Mouse (Mus musculus): Measurements from ENCODE around the gene Isca2. TPM values are rescaled to one million over a fixed set of nuclear protein-coding genes. Genes with fewer than 3 reads are reported as not detected.

Gene Isca2
- polyA plus RNA-seq, 1 experiment: 19.9 TPM

DNA sequence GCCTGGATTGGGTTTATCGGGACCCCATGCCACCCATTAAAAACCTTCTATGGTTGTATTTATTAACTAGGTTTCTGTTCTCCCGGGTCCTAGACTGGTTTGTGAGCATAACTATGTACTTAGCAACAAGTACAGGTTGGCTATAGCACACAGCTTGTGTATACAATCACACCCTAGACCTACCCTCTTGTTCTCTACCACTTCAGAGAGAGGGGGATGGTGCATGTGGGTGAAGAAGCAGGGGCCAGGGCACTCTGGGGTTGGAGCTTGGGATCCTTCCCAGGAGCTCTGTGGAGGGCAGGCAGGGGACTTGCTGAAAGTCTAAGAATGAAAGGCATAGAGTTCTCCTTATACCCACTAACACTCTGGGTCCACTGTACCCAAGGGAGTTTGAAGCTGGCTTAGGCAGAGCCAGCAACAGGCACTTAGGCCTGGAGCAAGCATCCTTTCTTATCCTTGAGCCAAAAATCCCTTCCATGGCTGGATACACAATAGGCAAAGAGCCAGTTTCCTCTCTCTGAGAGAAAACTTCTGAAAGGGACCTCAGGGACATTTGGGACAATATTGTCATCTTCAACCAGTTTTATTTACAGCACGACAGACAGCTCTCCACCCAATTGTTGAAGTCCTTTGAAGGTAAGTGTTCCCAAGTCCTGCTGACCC is 41.7 kb downstream of the Isca2 start:
- no peak overlapping the region for H3K27ac ChIP-seq (ENCODE audit: insufficient read depth, low read depth, low read length)

DNA sequence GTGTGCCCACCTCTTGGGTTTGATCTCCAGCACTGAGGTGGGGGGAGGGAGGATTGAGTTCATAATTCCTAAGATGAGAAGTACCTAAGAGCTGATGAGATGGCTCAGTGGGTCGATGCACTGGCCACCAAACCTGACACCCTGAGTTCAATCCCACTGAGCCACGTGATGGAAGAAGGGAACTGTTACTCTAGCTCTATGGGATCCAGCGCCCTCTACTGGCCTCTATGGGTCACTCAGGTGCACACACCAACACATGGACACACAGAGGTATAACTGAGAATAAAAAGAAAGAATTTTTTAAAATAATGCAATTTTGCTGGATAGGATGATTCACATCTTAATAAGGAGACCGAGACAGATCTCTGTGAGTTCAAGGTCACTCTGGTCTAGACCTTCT is 45.4 kb downstream of the Isca2 start:
- Histone ChIP-seq H3K36me3 (ENCODE audit: control insufficient read depth, insufficient read depth, low read length) (no peaks in the 10 kb centered on the region), H3K27ac (ENCODE audit: insufficient read depth, low read depth, low read length) (no peak overlapping the region), H3K27me3 (ENCODE audit: control insufficient read depth, insufficient read depth, low read length) (no peaks in the 10 kb centered on the region), H3K4me3 (ENCODE audit: low read depth, low read length) (no peak overlapping the region), H3K4me1 (ENCODE audit: control insufficient read depth, insufficient read depth, insufficient read length, low read length) (no peaks in the 10 kb centered on the region)
- WGBS: 69% methylated on average over 4 of the region's 4 CpGs
- TF ChIP-seq CTCF (IDR thresholded peaks at IDR 0.05; ENCODE audit: extremely low read depth, insufficient read length, insufficient replicate concordance, low read depth, low read length) (peak; percentile 28; the same call in 1 of the 2 replicates), POLR2A (IDR thresholded peaks at IDR 0.05; ENCODE audit: low read depth, low read length) (no peak)

More for the DNA sequence above, 41.7 kb downstream of the Isca2 start:
- H3K4me3 ChIP-seq (ENCODE audit: low read depth, low read length): no peak overlapping the region
- H3K36me3 ChIP-seq (ENCODE audit: control insufficient read depth, insufficient read depth, low read length): no peaks in the 10 kb centered on the region
- no peaks in the 10 kb centered on the region for H3K4me1 ChIP-seq (ENCODE audit: control insufficient read depth, insufficient read depth, insufficient read length, low read length)
- no peak for TF ChIP-seq POLR2A (IDR thresholded peaks at IDR 0.05; ENCODE audit: low read depth, low read length)
- no peak for TF ChIP-seq CTCF (IDR thresholded peaks at IDR 0.05; ENCODE audit: extremely low read depth, insufficient read length, insufficient replicate concordance, low read depth, low read length)
- 67% methylated on average over 3 of the region's 3 CpGs for WGBS
- no peaks in the 10 kb centered on the region for H3K27me3 ChIP-seq (ENCODE audit: control insufficient read depth, insufficient read depth, low read length)

DNA sequence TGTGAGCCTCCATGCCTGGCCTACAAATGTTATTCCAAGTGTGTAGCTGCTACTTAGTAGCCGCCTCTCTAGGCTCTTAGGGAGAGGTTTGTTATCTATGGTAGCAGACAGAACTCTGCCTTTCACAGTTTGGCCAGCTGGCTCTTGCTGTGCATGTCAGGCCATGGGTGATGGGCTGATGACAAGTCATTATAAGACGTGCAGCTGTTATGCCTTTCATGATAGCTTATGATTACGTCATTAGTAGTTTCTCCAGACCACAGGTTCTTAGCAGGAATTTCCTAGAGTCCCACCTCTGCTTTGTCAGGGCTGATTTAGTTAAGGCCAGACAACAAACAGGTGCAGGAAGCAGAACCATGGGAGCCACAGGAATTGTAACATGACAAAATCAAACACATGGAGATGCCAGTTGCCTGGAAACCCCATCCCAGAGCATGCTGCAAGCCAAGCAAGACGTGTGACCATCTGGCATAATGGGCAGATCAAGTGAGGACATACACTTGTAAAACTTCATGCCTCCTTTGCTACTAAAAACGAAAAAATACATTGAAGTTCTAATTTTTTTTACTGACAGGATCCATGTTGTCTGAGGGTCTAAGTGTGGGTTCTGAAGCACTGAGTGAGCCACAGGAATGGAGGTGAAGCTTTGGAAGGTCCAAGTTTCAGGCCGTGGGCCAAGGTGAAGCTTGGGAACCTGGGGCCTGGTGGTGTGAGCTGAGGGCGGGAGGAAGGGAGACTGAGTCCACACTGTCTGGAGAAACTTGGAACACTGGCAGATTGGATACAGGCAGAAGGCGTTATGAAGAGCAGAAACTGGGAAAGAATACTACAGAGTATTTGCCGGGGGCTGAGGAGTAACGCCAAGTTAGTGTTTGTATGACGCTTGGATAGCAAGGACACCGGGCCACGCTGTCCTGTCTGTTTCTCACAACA is 46.5 kb downstream of the Isca2 start:
- no peak overlapping the region for H3K4me3 ChIP-seq (ENCODE audit: low read depth, low read length)
- H3K4me1 ChIP-seq (ENCODE audit: control insufficient read depth, insufficient read depth, insufficient read length, low read length): no peaks in the 10 kb centered on the region
- TF ChIP-seq POLR2A (IDR thresholded peaks at IDR 0.05; ENCODE audit: low read depth, low read length) (no peak), CTCF (IDR thresholded peaks at IDR 0.05; ENCODE audit: extremely low read depth, insufficient read length, insufficient replicate concordance, low read depth, low read length) (no peak)
- 86% methylated on average over 13 of the region's 13 CpGs for WGBS
- no peak overlapping the region for H3K27ac ChIP-seq (ENCODE audit: insufficient read depth, low read depth, low read length)
- H3K27me3 ChIP-seq (ENCODE audit: control insufficient read depth, insufficient read depth, low read length): no peaks in the 10 kb centered on the region
- H3K36me3 ChIP-seq (ENCODE audit: control insufficient read depth, insufficient read depth, low read length): no peaks in the 10 kb centered on the region

DNA sequence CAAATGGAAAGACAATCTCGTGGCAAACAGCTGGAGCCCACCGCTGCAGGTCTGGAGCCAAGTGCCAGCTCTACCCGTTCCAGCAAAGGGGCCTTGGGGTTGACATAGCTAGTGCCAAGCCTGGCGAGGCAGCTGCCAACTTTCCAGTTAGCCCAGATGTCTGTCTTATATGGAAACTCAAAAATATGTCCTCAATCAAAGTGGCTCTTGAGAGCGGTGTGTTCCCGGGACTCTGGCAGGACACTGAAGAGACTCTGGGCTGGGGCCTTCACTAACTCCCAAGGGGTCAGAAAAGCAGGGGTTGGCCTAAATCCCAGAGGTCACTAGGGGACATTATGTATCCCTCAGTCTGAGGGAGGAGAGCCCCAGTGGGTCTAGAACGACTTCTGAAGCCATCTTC is 50.5 kb downstream of the Isca2 start:
- no peaks in the 10 kb centered on the region for H3K36me3 ChIP-seq (ENCODE audit: control insufficient read depth, insufficient read depth, low read length)
- no peaks in the 10 kb centered on the region for H3K27me3 ChIP-seq (ENCODE audit: control insufficient read depth, insufficient read depth, low read length)
- H3K27ac ChIP-seq (ENCODE audit: insufficient read depth, low read depth, low read length): no peak overlapping the region
- WGBS: 74% methylated on average over 7 of the region's 7 CpGs
- TF ChIP-seq CTCF (IDR thresholded peaks at IDR 0.05; ENCODE audit: extremely low read depth, insufficient read length, insufficient replicate concordance, low read depth, low read length): no peak
- TF ChIP-seq POLR2A (IDR thresholded peaks at IDR 0.05; ENCODE audit: low read depth, low read length): no peak
- H3K4me3 ChIP-seq (ENCODE audit: low read depth, low read length): no peak overlapping the region
- H3K4me1 ChIP-seq (ENCODE audit: control insufficient read depth, insufficient read depth, insufficient read length, low read length): no peaks in the 10 kb centered on the region

DNA sequence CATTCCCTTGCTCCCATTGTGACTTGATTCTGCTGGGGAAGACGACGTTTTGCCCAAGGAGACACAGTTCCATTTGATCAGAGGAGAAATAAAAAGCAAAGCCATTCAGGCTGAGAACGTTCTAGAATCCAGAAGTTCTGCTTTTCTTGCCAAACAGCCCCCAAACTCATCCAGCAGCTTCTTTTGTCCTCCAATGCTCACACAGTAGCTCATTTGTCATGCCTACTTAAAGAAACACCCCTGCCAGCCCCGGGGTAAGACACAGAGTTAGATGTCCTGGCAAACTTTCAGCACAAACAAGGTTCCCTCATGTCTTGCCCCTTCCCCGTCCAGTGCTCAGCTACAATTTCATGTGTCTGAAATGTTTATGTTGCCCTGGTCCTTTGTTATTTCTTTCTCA is 51.2 kb downstream of the Isca2 start:
- Histone ChIP-seq H3K4me1 (ENCODE audit: control insufficient read depth, insufficient read depth, insufficient read length, low read length) (no peaks in the 10 kb centered on the region), H3K4me3 (ENCODE audit: low read depth, low read length) (no peak overlapping the region), H3K27me3 (ENCODE audit: control insufficient read depth, insufficient read depth, low read length) (peaks cover 3% of the 10 kb centered on the region; the same call in 1 of the 2 replicates), H3K27ac (ENCODE audit: insufficient read depth, low read depth, low read length) (no peak overlapping the region), H3K36me3 (ENCODE audit: control insufficient read depth, insufficient read depth, low read length) (no peaks in the 10 kb centered on the region)
- TF ChIP-seq CTCF (IDR thresholded peaks at IDR 0.05; ENCODE audit: extremely low read depth, insufficient read length, insufficient replicate concordance, low read depth, low read length) (no peak), POLR2A (IDR thresholded peaks at IDR 0.05; ENCODE audit: low read depth, low read length) (no peak)
- 71% methylated on average over 5 of the region's 5 CpGs for WGBS

Other genes starting within 250 kb of the Isca2 start
- not detected in 2 replicates for gene Vsx2, start 203.5 kb upstream of the Isca2 start, polyA plus RNA-seq (2012; rRNA removed)
- 9.5 and 30.6 TPM in 2 replicates for gene Abcd4, start 155.8 kb upstream of the Isca2 start, polyA plus RNA-seq (2012; rRNA removed)
- gene Vrtn, start 132.2 kb upstream of the Isca2 start, polyA plus RNA-seq (2012; rRNA removed): not detected in 2 replicates
- gene Syndig1l, start 74.4 kb upstream of the Isca2 start, polyA plus RNA-seq (2012; rRNA removed): not detected in 2 replicates
- 32.5 and 89.0 TPM in 2 replicates for gene Npc2, start 99 bp upstream of the Isca2 start, polyA plus RNA-seq (2012; rRNA removed)
- gene Ltbp2, start 103.3 kb downstream of the Isca2 start, polyA plus RNA-seq (2012; rRNA removed): 6.1 and 8.1 TPM in 2 replicates
- 15.7 and 27.6 TPM in 2 replicates for gene Fcf1, start 197.6 kb downstream of the Isca2 start, polyA plus RNA-seq (2012; rRNA removed)
- 10.7 and 19.7 TPM in 2 replicates for gene Arel1, start 197.6 kb downstream of the Isca2 start, polyA plus RNA-seq (2012; rRNA removed)
- 7.3 and 11.9 TPM in 2 replicates for gene Ylpm1, start 223.1 kb downstream of the Isca2 start, polyA plus RNA-seq (2012; rRNA removed)

Measured in small intestine, adult 2 months (tissue).